Mouse (Mus musculus) limb, embryonic 11.5 days (tissue): Measurements from ENCODE around the gene Nudt16l1. TPM values are rescaled to one million over a fixed set of nuclear protein-coding genes. Genes with fewer than 3 reads are reported as not detected.

ENCODE experiments used
- ATAC-seq: fragments of 200-750 bp; cut with Nextera tagmentation; 2 replicates; pipeline ENCODE4 v1.8.0; 2017; ENCODE audit warnings: low read depth; ENCODE audit not compliant: insufficient number of reproducible peaks, low FRiP score, low TSS enrichment
- DNase-seq: peaks from one replicate; pipeline ENCODE4 v3.0.0-alpha.2; 2015; ENCODE audit warnings: low spot score
- H3K27ac ChIP-seq: fragments of 300-500 bp; sonication (generic); replicated peaks from 2 replicates; pipeline ENCODE4 v1.5.1; 2014; ENCODE audit warnings: low read depth, mild to moderate bottlenecking, low read length
- H3K27me3 ChIP-seq: fragments of 300-500 bp; sonication (generic); 2 replicates; pipeline ENCODE4 v1.6.1; 2014; ENCODE audit warnings: mild to moderate bottlenecking, low read length, mixed read lengths; ENCODE audit not compliant: control insufficient read depth, insufficient read depth
- H3K36me3 ChIP-seq: fragments of 300-500 bp; sonication (generic); 2 replicates; pipeline ENCODE4 v1.6.1; 2014; ENCODE audit warnings: mild to moderate bottlenecking, low read length, moderate library complexity, mixed read lengths; ENCODE audit not compliant: control insufficient read depth, insufficient read depth
- H3K4me1 ChIP-seq: fragments of 300-500 bp; sonication (generic); 2 replicates; pipeline ENCODE4 v1.6.1; 2014; ENCODE audit warnings: low read length, mixed read lengths; ENCODE audit not compliant: control insufficient read depth, insufficient read depth
- H3K4me2 ChIP-seq: fragments of 300-500 bp; sonication (generic); 2 replicates; pipeline ENCODE4 v1.6.1; 2014; ENCODE audit warnings: low read depth, mild to moderate bottlenecking, moderate library complexity; ENCODE audit not compliant: severe bottlenecking
- H3K4me3 ChIP-seq: fragments of 300-500 bp; sonication (generic); 2 replicates; pipeline ENCODE4 v1.5.1; 2014; ENCODE audit warnings: low read depth, low read length
- H3K9ac ChIP-seq: fragments of 300-500 bp; sonication (generic); 2 replicates; pipeline ENCODE4 v1.6.1; 2014; ENCODE audit warnings: mild to moderate bottlenecking, low read length
- H3K9me3 ChIP-seq: fragments of 300-500 bp; sonication (generic); 2 replicates; pipeline ENCODE4 v1.6.1; 2016; ENCODE audit warnings: low read length; ENCODE audit not compliant: control insufficient read depth
- WGBS: fragments of 180-500 bp; shearing (Covaris S2); extraction: QIAGEN DNeasy Blood & Tissue Kit; methylation state at CpG from one replicate; pipeline ENCODE4 v1.1.7; 2014; 5-methylcytosine and 5-hydroxymethylcytosine counted together
- polyA plus RNA-seq: library from polyadenylated mRNA; unstranded; fragments of >200 nt; fragmentation: Nextera tagmentation; extraction: Ambion mirVana; gene quantifications from 2 replicates; pipeline ENCODE4 v1.2.1, GENCODE M21; 2014

The Nudt16l1 gene
- polyA plus RNA-seq, 1 experiment from 2014 or later: 172 TPM

DNA sequence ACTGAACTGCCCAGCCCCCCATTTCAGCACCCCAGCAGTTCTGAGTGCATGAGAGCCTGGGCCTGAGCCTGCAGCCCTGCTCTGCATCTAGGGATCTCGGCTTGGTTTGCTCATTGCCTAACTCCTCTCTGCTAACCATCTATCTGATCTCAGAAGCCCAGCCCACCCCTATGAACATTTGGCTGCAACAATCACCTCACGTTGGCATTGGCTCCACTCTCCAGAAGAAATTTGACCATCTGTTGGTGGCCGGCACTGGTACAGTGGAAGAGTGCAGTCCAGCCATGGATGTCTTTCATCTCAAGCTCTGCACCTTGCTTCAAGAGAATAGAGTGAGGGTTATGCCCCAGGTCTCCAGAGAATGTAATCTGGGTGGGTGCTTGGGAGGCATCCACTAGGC, 18.9 kb downstream of the Nudt16l1 start:
- H3K9me3 ChIP-seq: no peaks in the 10 kb centered on the region
- H3K4me1 ChIP-seq: no peaks in the 10 kb centered on the region
- ATAC-seq (no peak), DNase-seq (no peak)
- no peak overlapping the region for H3K27ac ChIP-seq
- H3K4me2 ChIP-seq: no peak overlapping the region
- no peaks in the 10 kb centered on the region for H3K27me3 ChIP-seq
- no peak overlapping the region for H3K4me3 ChIP-seq
- WGBS: 94% methylated on average over 3 of the region's 3 CpGs
- H3K36me3 ChIP-seq: peaks cover 21% of the 10 kb centered on the region
- H3K9ac ChIP-seq: no peak overlapping the region

DNA sequence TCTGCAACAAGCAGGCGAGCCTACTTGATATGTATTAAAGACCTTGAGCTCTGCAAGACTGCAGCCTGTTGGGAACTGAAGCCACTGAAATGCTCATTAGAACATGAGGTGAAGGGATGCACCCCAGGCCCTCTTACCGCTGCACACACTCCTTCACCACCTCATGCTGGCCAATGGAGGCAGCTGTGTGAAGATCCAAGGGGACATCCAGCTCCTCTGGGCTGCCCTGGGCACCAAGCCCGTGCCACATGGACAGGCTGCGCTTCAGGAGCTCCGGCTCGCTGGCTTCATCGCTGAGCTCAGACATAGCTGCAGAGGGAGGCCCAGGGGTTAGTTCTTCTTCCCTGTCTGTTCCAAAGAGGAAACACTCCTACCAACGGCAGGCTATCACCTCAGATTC, 21.7 kb downstream of the Nudt16l1 start:
- 86% methylated on average over 8 of the region's 8 CpGs for WGBS
- Histone ChIP-seq H3K9ac (no peak overlapping the region), H3K4me2 (no peak overlapping the region), H3K36me3 (peaks cover 12% of the 10 kb centered on the region), H3K9me3 (no peaks in the 10 kb centered on the region), H3K27ac (no peak overlapping the region), H3K27me3 (no peaks in the 10 kb centered on the region), H3K4me3 (no peak overlapping the region), H3K4me1 (no peaks in the 10 kb centered on the region)
- no peak for ATAC-seq
- DNase-seq: no peak

DNA sequence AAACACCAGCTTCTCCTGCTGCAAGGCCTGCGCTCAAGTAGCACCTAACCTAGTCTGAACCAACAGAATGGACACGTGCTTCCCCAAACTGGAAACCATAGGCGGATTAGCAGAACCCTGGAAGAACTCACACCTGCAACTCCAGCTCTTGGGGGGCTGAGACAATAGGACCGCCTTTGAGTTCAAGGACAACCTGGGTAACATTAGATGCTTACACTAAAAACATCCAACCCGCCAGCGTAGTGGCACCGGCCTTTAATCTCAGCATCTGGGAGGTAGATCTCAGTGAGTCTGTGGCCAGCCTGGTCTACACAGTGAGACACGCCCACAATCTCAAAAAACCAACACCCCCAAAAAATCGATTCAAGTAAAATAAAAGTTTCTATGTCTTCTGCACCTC, 24.8 kb downstream of the Nudt16l1 start:
- 44% methylated on average over 9 of the region's 9 CpGs for WGBS
- Histone ChIP-seq H3K4me2 (peak overlapping the region; percentile 82), H3K4me1 (no peaks in the 10 kb centered on the region), H3K9me3 (no peaks in the 10 kb centered on the region), H3K36me3 (no peaks in the 10 kb centered on the region; the same call in 1 of the 2 replicates), H3K9ac (peak overlapping the region; percentile 13; the same call in 1 of the 2 replicates), H3K27me3 (no peaks in the 10 kb centered on the region), H3K27ac (no peak overlapping the region), H3K4me3 (peak overlapping the region; percentile 90)
- no peak for DNase-seq
- ATAC-seq: no peak

DNA sequence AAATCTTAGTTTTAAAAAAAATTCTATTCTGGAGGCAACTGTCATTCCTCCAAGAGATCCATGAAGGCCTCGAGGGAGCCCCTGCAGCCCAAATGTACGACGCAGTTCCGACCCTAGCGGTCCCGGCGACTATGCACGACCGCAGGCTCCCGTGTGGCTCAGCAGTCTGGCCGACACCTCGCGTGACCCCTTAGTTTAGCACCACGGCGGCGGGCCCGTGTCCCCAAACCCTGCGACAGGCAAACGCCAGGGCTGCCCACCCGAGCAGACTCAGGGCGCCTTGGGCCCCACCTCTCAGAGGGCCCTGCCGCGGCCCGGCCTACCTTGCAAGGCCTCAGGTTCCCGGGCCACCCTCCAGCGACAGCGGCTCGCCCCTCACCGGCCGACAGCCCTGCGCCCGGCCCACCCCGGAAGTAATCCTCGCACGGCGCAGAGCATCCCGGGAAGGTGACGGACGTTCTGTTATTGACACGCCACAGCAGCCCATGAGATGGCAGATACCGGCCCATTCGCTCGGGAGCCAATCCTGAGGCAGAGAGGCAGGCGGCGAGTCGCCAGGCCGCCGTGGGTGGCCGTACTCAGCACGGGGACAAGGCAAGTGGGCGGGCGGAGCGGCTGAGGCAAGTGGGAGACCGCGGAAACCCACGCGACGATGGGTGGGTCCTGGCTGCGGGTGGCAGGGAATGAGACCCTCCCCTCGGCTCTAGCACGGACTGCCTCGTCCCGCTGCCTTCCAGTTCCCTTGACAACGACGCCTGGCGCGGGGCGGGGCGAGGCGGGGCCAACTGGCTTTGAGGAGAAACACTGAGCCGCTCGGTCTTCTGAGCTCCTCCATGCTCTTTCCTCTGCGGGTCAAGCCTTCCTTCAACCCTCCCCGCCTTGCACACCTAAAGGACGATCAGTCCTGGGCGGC, 25.5 kb downstream of the Nudt16l1 start, which contains the start of gene Anks3:
Gene Anks3 (minus strand): TSS at position 409 of the 913 bp plus-strand sequence.
- Histone ChIP-seq H3K36me3 (no peaks in the 10 kb centered on the region), H3K9me3 (no peaks in the 10 kb centered on the region), H3K4me1 (no peaks in the 10 kb centered on the region), H3K27me3 (no peaks in the 10 kb centered on the region), H3K4me3 (peak within 1 kb of the TSS; percentile 90), H3K9ac (peak within 1 kb of the TSS; percentile 71), H3K4me2 (peak within 1 kb of the TSS; percentile 82), H3K27ac (peak within 1 kb of the TSS; percentile 68; the same call in 1 of the 2 replicates)
- DNase-seq (peak; percentile 92), ATAC-seq (peak; percentile 97)
- WGBS: under 1% methylated on average over 75 of the region's 76 CpGs

DNA sequence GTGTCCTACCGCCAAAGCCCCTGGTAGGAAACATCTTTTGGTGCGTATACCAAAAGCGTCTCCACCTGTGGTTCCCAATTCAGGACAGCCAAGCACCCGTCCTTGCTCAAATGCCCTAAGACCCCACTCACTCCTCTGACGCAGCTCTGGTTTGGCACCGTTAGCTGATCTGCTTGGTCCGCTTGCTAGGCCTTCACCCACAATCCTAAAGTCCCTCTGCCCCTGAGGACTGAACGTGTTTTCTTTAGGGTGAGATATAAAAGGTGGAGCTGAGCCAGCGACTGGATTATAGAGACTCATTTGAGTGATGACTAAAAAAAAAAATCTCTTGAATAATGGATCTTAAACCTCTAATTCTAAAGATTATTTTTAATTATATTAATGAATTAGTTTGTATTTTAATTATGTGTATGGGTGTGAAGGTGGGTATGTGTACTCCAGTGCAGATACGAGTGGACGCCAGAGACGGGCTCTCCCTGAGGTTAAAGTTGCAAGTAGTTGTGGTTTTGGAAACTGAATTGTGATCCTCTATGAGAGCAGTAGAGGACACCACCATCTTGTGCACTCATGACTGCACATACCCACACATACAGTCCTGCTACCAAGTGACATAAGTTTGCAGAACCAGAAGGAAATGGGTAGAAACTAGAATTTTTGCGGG, 26.3 kb downstream of the Nudt16l1 start:
- no peaks in the 10 kb centered on the region for H3K4me1 ChIP-seq
- no peaks in the 10 kb centered on the region for H3K27me3 ChIP-seq
- 25% methylated on average over 13 of the region's 13 CpGs for WGBS
- no peaks in the 10 kb centered on the region for H3K36me3 ChIP-seq
- peak overlapping the region; percentile 90 for H3K4me3 ChIP-seq
- peak overlapping the region; percentile 82 for H3K4me2 ChIP-seq
- ATAC-seq (no peak), DNase-seq (no peak)
- H3K27ac ChIP-seq: 0 out of 2 replicates have a peak overlapping the region, but pooled peaks have one; percentile 68
- no peaks in the 10 kb centered on the region for H3K9me3 ChIP-seq
- peak overlapping the region; percentile 71 for H3K9ac ChIP-seq

GRCm38 (mm10) chr16:4965392-4966129, 27.0 kb downstream of the Nudt16l1 start:
- no peak overlapping the region for H3K4me3 ChIP-seq
- H3K36me3 ChIP-seq: no peaks in the 10 kb centered on the region
- 87% methylated on average over 8 of the region's 8 CpGs for WGBS

GRCm38 (mm10) chr16:4968426-4968825, 29.9 kb downstream of the Nudt16l1 start:
- DNase-seq: no peak
- H3K9me3 ChIP-seq: no peaks in the 10 kb centered on the region
- no peaks in the 10 kb centered on the region for H3K36me3 ChIP-seq
- H3K4me2 ChIP-seq: no peak overlapping the region
- H3K4me1 ChIP-seq: no peaks in the 10 kb centered on the region
- ATAC-seq: no peak
- no peak overlapping the region for H3K27ac ChIP-seq
- no peak overlapping the region for H3K9ac ChIP-seq
- no peak overlapping the region for H3K4me3 ChIP-seq
- WGBS: 78% methylated on average over 3 of the region's 3 CpGs
- no peaks in the 10 kb centered on the region for H3K27me3 ChIP-seq

More at GRCm38 (mm10) chr16:4965392-4966129, 27.0 kb downstream of the Nudt16l1 start:
- Histone ChIP-seq H3K4me2 (peak overlapping the region; percentile 82; the same call in 1 of the 2 replicates), H3K9me3 (no peaks in the 10 kb centered on the region), H3K9ac (no peak overlapping the region), H3K27ac (no peak overlapping the region), H3K4me1 (no peaks in the 10 kb centered on the region), H3K27me3 (no peaks in the 10 kb centered on the region)
- no peak for ATAC-seq
- no peak for DNase-seq
